Mouse (Mus musculus) C2C12 (cell line): ENCODE measurements around the gene Kdm2a.

Source experiments
- CEBPB ChIP-seq: IDR thresholded peaks from one replicate; pipeline ENCODE4 v1.6.1; 2011; ENCODE audit warnings: low read depth, mild to moderate bottlenecking, control low read depth, moderate library complexity
- CTCF ChIP-seq: IDR thresholded peaks from one replicate; pipeline ENCODE4 v1.5.1; 2011; ENCODE audit not compliant: control insufficient read depth, insufficient read depth, insufficient read length
- MAX ChIP-seq: IDR thresholded peaks from one replicate; pipeline ENCODE4 v1.6.1; 2011; ENCODE audit warnings: mild to moderate bottlenecking, control low read depth
- MYOD1 ChIP-seq: IDR thresholded peaks from one replicate; pipeline ENCODE4 v1.6.1; 2011; ENCODE audit warnings: low read depth; ENCODE audit not compliant: control insufficient read depth, insufficient read length
- MYOG ChIP-seq: IDR thresholded peaks from one replicate; pipeline ENCODE4 v1.6.1; 2011; ENCODE audit not compliant: control insufficient read depth, insufficient read length; ENCODE audit errors: extremely low read depth
- USF1 ChIP-seq: IDR thresholded peaks from one replicate; pipeline ENCODE4 v1.6.1; 2011; ENCODE audit warnings: low read depth, mild to moderate bottlenecking, control low read depth, moderate library complexity

DNA sequence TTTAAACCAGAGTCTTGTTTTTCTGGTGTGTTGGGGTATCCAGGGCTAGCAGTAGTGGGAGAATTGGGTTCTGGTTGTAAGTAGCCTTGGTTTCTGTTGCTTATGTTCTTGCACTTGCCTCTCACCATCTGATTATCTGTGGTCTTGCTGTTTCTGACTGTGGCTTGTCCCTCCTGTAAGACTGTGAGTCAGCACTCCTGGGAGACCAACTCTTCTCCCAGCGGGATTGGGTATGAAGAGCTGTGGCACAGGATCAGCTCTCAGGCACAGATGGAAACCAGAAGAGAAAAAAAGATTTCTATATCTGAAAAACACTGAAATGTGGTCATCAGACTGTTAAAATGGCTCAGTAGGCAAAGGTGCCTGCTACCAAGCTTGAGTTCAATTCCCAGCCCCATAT is 16.5 kb upstream of the Kdm2a start:
- TF ChIP-seq CTCF (no peak), MAX (no peak), USF1 (no peak), MYOG (no peak), CEBPB (no peak), MYOD1 (no peak)
